Mouse (Mus musculus): ENCODE measurements around the gene Klhl36.
A peak's percentile ranks its signal among the peaks of the same experiment; 100 is the strongest.

Klhl36 gene

DNA sequence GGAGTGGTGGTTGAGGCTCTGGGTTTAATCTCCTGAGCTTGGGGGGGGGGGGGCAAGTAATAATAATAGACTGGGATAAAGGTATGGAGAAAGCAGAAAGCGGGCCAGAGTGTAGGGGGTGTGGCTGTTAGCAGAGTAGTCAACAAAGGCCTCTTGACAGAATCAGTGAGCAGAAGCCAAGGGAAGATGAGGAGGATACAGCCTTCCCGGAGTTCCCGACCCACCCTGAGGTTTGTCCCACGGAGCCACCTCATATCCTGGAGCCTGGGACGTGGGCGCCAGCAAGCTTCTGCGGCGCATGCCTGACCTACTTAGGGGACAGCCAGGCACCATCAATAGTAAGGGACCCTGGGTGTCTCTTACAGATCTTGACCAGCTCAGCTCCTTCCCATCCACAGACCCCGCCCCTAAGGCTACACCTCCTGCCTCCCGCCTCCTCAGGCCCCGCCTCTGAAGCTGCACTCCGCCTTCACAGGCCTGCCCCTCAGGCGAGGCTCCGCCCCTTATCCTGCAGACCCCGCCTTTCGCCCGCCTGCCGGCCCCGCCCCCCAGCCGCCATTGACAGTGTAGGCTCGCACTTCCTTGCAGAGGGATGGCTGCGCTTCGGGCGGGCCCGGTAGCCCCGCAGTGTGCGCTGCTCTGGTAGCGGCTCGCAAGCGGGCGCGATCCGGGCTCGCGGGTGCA is at the start of gene Klhl36:
TSS of gene Klhl36 (plus strand) at position 561 of the 684 bp plus-strand sequence.
- DNase-seq (ENCODE audit: low spot score in 2 of 2): peak; percentile 95 to 97

DNA sequence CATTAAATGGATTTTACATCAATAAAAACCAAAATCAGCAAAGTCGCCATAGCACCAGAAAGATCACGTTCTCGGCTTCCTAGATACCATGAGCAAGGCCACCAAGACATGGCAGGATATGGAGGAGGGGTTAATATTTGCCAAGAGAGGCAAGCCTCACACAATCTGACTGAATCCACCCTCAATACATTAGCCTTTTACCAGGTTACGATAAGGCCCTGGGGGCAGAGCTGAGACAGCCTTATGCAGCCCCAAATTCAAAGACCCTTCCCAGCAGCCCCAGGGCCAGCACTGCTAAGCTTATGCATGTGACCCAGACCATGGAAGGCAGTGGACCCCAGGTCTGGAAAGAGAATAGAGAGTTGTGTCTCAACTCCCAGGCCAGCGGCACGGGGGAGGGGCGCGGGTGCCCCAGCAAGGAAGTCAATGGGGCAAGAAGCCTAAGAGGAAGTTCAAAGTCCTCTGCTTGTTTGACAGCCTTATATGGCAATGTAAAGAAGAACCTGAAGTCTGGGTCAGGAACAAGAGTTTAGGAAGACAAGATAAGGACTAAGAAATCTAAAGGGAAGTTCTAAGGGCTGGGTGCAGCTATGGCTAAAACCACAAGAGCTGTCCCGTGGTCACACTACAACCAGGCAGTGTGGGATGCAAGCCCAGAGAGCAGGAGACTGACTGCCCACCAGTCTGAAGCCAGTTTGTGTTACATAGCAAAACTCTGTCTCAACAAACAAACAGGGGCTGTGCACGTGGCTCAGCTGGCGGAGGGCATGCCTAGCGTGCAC is 49.2 kb upstream of the Klhl36 start:
- DNase-seq (ENCODE audit: low spot score in 2 of 2): peak; percentile 15 to 60

DNA sequence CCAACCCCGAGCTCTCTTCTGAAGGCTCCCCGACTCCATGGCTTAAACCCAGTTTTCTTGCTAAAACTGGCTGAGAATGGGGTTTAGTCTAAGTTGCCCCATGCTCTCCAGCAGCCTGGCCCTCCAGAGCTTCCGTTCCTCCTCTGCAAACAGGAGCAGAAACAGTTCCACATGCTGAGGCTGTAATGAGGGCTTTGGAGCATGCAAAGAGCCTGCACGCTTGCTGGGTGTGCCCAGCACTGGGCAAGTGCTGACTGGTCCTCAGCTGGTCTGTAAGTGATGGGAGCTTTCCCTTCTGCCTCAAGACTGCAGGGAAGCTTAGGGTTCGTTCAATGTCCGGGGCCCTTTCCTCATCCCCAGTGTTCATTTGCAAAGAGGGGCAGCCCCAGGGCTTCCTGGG is 45.8 kb upstream of the Klhl36 start:
- DNase-seq (ENCODE audit: low spot score in 2 of 2): no peak

DNA sequence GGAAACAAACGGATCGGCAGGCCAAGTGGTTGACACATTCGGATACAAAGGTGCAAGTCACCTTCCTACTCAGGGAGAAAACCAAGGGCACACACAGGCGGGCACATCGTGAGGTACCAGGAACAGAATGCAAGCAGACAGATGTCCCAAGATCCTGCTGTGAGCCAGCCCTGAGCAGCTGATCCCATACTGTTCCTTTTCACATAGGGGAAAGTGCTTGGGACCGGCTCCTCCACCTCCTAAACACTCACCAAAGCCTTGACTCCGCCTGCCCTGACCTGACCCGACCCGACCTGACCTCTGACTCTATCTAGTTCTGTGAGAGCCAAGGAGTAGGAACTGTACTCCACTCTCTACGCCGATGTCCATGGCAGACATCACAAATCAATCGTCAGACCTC is 44.6 kb upstream of the Klhl36 start:
- no peak for DNase-seq (ENCODE audit: low spot score in 2 of 2)

DNA sequence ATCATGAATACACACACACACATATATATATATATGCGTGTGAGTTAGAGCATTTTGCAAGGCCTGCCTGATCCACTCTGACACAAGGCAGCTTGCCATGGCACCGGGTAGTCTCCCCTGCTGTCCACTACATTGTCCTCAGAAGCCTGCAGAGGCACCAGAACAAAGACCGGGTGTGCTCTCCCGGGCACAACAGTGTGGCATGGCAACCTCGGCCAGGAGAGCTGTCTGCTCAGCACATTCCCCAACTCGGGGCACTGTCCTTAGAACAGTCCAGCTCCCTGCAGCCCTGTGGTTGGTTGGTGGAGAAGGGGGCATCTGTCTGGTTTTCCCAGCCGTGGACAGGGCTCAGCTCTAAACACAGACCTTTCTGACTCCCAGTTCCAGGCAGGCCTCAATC is 42.8 kb upstream of the Klhl36 start:
- DNase-seq (ENCODE audit: low spot score in 2 of 2): no peak

DNA sequence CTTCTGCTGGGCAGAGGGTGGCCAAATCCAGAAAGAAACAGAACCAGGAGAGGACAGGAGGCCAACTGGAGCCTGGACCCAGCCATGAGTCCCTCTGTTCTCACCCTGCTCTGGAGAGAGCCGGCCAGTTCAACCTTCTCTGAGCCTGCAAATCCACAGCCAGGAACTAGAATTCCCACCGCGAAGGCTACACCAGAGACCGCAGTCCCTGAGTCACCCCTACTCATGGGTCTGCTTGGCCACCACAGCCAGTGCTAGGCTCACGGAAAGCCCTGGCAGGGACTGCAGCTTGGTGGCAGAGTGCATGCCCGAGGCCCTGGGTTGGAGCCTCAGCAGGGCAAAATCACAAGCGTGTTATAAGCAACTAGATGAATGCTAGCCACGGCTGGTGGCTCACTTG is 42.1 kb upstream of the Klhl36 start:
- DNase-seq (ENCODE audit: low spot score in 2 of 2): no peak

DNA sequence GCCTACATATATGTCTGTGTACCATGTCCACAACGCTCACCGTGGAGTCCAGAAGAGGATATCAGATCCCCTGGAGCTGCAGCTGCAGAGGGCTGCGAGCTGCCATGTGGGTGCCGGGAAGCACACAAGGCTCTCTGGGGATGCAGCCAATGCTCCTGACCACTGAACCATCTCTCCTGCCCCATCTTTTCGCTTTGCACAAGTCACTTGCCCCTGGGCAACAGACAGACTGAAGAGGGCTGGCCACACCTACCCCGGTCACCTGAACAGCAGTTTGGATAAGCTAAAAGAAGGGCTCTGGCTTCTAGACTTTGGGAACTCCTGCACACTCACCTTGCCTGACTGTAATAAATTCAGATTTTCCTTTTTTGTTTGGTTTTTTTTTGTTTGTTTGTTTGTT is 40.4 kb upstream of the Klhl36 start:
- DNase-seq (ENCODE audit: low spot score in 2 of 2): no peak

DNA sequence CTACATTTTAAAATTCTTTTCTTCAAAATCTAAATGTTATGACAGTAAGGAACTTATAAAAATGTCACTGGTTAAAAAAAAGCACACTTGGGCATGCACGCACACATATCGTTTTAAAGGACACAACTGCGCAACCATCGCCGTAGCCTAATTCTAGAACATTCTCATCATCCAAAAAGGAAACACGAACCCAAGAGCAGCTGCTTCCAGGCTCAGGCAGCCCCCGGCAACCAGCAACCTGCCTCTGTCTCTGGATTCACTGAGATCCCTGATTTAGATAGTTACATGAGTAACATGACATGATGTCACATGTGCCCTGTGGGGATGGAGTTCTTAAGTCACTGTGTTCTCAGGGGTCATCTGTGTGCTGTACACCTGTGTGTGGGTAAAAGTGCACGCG is 38.8 kb upstream of the Klhl36 start:
- no peak for DNase-seq (ENCODE audit: low spot score in 2 of 2)

DNA sequence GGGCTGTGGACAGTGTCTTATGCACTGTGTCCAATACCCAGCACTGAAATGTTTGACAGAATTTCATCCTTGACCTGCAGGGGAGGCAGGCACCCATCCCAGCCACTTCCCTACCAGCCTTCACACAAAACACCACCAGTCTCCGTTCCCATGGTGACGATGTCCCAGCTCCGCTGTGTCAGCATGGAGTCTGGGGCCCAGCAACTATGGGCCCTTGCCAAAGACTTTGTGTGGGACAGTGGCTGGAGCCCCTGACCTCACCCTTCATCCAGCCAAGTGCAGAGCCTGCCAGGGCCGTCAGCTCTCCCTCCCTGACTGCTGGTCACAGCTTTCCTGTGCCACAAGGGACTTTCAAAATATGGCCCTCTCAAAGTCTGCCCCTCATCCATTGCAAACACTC is 38.0 kb upstream of the Klhl36 start:
- peak; percentile 45 to 50 for DNase-seq (ENCODE audit: low spot score in 2 of 2)

DNA sequence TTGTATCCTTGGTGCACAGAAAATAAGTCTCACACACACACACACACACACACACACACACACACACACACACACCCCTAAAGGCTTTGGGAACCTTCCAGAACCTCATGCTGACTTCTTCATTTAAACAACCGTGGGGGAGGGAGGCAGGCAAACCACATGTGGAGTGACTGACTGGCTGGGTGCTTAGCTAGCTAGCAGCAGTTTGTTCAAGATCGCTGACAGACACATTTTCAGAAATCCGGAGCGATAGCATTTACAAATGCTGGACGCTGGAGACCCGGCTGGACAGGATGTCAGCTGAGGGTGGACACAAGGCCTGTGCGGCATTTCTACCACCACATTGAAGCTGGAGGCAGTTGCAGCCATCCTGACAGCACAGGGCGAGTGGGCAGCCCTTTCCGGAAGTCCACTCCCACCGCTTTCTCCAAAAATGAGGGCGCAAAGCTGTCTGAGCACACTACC is 37.2 kb upstream of the Klhl36 start:
- DNase-seq (ENCODE audit: low spot score in 2 of 2): peak; percentile 45 to 75

DNA sequence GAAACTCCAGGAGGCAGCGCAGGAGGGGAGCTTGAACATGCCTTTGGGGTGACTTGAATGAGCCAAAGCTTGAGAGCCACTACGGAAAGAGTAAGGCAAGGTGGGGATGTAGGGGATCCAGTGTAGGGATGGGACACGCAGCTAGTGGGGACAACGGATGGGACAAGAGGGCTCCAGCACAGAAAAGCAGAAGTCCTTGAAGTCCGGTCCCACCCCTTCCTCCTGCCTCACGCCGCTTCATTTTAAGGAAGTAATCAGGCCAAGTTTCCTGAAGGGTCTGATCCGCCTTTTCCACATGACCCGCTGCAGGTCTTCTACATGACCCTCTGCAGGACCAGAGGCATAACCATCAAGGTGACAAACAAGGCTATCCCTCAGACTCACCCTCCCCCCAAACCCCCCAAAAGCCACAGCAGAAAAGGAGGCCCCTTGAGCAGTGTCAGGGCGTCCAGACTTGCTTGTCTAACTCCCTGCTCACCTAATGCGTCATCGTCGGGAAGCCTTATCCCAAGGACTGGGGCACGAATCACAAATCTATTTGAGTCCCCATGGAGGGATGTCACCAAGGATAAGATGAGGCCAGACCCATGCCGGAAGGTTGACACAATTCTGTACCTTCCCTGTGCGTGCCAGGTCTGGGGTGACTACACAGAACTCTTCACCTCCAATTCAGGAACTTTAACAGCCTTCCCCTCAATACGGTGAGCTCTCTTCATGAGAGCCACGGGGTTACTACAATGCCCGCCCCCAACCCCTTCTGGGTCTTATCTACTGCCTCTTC is 35.9 kb upstream of the Klhl36 start:
- peak; percentile 33 to 56 for DNase-seq (ENCODE audit: low spot score in 2 of 2)

DNA sequence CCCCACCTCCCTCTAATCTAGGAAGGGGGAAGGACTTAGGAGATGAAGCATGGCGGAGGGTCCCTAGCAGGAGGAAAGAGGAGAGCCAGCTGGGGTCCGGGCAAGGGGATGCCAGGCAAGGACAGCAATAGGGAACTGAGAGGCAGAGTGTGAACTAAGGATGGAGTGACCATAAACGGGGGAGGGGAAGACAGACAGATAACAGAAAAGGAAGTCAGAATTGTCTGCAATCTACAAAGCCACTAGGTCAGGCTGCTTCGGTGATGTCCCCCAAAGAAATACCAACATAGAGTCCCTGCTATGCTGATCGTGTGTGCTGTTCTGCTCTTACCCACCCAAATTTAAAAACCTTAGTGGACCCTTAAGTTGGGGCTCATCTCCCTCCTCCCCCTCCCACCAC is 35.1 kb upstream of the Klhl36 start:
- DNase-seq (ENCODE audit: low spot score in 2 of 2): no peak

DNA sequence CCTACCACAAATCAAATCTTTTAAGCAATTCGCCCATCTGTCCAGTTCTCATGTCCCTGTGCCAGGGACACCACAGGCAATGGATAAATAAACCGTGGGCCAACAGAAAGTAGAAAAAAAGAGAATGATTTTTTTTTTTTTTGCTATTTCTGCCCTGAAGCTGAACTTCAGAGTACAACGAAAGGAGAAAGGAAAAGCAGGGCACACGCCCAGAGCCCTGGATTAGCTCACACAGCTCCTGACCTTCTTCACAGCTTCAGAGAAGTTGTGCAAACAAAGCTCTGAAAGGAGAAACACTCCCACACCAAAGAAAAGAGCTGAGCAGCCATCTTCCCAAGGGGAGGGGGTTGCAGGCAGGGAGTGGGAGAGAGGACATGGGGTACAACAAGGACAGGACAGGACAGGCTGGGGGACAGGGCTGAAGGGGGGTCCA is 34.3 kb upstream of the Klhl36 start:
- peak in 1 of 2 experiments; percentile 27 for DNase-seq (ENCODE audit: low spot score in 2 of 2)

DNA sequence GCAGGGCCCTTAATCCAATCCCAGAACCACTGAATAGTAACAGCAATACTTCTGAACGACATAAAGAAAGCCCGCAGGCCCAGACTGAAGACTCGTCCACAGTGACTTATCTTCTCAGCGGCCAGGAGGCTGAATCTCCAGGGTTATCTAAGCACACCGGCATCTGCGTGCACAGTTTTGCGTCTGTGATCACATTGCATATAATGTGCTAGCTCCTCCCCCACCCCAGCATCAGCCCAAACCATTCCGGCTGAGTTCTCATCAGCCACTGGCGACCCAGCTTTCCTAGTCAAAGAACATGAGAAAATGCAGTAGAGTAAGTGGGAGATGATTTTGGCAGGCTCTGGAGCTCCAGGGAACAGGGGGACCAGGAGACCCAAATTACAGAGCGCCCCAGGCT is 33.1 kb upstream of the Klhl36 start:
- no peak for DNase-seq (ENCODE audit: low spot score in 2 of 2)

DNA sequence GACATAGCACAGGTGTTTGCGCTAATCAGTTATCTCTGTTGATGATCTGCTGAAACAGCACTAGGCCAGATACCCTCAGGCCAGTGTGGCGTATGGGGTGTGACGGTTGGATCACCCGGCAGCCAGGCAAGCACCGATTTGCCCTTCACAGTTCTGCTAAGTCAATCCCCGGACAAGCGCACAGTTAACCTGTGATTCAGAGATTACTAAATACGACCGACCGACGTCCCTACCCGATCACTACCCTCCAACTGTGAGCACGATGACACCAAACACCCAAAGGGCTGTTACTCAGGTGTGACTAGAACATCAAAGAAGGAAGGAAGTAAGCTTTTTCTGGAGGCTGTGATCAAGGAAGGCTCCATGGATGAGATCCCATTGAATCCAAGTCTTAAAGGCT is 32.6 kb upstream of the Klhl36 start:
- DNase-seq (ENCODE audit: low spot score in 2 of 2): no peak

DNA sequence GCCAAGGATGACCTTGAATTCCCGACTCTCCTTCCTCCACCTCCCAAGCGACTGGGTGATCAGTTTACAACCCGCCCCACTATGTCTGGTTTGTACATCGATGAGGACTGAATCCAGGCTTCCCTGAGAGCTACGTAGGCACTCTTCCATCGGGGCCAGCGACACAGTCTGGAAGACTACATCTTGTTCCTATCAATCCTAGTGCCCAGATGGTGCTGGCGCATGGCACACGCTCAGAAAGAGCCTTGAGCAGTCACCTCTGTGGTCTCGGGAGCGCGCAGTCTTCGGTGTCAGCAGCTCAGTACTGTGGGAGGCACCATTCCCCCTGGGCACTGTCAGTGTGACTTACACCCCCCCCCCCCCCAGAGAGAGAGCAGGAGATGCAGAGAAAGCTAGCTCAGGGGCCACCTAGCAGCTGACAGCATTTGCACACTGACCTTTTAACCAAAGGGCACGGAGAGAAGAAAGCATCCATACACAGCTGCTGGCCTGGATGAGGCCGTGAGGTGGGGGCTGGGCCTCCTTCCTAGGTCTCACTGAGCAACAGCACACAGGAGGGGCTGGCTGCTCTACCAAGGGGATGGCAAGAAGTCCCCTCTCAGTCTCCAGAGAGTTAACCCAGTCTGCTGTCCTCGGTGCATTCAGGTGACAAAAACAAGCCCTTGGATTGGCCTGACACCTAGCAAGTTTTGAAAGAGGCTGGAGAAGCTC is 32.0 kb upstream of the Klhl36 start:
- DNase-seq (ENCODE audit: low spot score in 2 of 2): no peak

DNA sequence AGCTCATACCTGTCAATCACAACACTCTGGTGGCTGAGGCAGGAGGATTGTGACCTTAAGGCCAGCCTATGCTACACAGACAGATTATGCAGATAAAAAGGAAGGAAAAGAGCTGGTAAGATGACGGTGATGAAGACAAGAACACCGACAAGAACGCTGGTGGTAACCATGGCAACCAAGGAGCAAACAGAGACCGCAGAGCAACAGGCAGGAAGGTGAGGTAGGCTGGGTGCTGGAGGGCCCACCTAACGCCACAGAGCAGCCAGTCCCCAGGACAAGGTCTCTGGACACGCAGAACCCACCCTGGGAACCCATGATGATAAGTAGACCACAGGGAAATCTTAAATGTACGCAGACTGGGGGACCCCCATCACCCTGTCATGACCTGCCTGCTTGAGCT is 31.5 kb upstream of the Klhl36 start:
- DNase-seq (ENCODE audit: low spot score in 2 of 2): no peak

DNA sequence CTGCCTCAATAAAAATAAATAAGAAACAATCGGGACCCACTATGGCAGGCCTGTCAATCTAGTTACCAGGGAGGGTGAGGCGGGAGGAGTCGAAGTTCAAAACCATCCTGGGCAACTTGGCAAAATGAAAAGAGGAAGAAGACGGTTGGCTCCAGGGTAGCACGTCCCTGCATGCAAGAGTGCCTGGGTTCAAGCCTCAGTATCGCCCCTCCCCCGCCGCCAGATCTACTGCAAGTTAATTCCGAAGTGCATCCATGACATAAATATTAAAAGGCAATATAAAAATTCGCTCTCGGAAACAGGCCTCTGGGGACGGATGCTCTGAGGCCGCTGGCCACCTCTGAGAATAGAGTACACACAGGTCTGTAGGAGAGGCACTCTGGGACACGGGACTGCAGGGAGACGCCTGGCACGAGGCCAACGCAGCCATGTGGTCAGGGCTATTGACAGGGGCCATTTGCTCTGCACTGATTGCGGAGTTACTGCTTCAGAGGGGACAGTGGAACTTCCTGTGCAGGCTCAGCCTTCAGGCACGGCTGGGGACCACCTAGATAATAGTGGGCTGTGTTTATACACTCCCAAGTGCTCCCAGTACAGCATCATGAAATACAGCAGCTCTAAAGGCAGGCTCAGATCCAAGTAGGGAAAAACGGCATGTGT is 30.6 kb upstream of the Klhl36 start:
- DNase-seq (ENCODE audit: low spot score in 2 of 2): peak in 1 of 2 experiments; percentile 53

DNA sequence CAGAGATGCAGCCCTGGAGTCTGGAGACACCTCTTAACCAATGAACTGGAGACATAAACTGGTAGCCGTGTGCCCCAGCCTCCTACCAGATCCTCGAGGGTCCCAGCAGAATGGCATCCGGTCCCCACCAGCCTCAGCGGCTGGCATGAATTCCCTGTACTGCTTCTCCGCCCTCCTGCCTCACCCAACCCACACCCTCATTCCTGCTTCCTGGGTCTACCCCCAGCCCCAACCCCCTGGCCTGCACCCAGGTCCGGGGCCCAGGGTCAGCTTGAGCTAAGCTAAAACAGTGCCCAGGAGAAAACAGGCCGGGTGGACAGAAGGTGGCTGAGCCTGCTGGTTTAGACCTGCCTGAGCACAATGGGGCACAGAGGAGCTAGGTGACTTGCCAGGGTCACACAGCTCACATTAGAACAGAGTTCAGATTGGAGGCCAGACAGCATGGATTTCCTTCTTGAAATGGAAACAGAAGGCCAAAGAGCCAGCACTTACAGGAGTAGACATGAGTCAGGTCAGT is 29.9 kb upstream of the Klhl36 start:
- DNase-seq (ENCODE audit: low spot score in 2 of 2): no peak

DNA sequence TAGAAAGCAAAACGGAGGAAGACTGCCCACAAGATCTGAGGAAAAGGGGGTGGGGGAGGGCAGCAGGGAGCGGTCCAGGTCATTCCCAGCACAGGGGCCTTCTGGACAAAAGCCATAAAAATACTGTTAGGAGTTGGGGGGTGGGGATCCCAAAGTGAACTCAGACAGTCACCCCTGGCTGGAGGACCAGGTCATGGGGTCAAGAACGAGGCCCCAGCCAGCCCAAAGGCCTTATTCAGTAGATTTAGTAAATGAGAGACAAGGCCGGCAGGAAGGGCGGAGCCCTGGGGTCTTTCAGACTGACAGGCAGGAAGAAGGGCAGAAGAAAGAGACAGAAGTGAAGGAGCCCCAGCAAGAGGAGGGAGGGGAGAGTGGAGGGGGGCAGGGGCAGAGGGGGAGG is 29.1 kb upstream of the Klhl36 start:
- DNase-seq (ENCODE audit: low spot score in 2 of 2): no peak

DNA sequence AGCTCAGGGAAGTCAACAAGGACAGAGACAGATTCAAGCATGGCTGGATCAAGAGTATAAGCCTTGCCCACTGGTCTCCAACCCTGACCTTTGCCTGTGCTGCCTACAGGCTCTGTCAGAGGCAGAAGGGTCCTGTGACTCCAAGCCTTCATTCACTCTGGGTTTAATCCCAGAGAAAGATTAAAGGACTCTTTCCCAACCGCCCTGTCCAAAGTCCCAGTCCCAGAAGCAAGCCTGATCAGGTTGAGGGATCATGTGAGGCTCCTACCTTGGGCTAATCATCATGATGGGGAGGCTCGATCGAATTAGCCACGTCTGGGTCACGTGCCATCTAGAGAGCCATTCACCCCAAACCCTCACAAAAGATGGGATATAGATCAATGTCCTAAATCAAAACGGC is 27.4 kb upstream of the Klhl36 start:
- DNase-seq (ENCODE audit: low spot score in 2 of 2): no peak
